Mouse (Mus musculus) bone marrow macrophage, adult 2 months (primary cell): ENCODE measurements around the gene Itgb1bp1.

Source experiments
- CTCF ChIP-seq: IDR thresholded peaks from 2 replicates; pipeline ENCODE4 v1.5.1; 2012; ENCODE audit warnings: low read depth, mild to moderate bottlenecking, low read length, moderate library complexity
- POLR2A ChIP-seq: IDR thresholded peaks from 2 replicates; pipeline ENCODE4 v1.6.1; 2012; ENCODE audit warnings: mild to moderate bottlenecking, low read depth, low read length, borderline replicate concordance

DNA sequence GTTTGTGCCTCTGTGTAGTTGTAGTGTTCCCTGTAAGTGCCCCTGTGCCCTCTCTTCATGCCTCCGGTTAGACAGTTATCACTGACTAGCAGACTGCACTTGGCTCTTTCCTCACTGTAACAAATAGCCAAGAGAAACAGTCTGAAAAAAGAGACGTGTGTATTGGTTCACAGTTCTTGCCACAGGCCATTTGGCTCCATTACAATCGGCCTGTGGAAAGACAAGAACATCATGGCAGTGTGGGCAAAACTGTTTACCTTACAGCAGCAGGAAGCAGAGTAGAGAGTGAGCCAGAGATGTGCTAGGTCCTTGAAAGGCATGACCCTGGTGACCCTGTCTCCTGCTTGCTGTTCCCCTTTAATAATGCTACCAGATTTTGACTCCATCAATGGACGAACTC, 24.6 kb downstream of the Itgb1bp1 start:
- no peak for TF ChIP-seq CTCF
- no peak for TF ChIP-seq POLR2A
